Mouse (Mus musculus) limb, embryonic 15.5 days (tissue): ENCODE results near the gene Slc2a6. TPM values are rescaled to one million over a fixed set of nuclear protein-coding genes. Genes with fewer than 3 reads are reported as not detected.

ENCODE experiments used
- ATAC-seq: fragments of 200-750 bp; cut with Nextera tagmentation; 2 replicates; pipeline ENCODE4 v1.8.0; 2017; ENCODE audit warnings: low read depth, moderate TSS enrichment; ENCODE audit not compliant: insufficient number of reproducible peaks, low FRiP score, low TSS enrichment
- H3K27ac ChIP-seq: fragments of 300-500 bp; sonication (generic); 2 replicates; pipeline ENCODE4 v1.5.1; 2015; ENCODE audit warnings: moderate library complexity, mild to moderate bottlenecking, inconsistent platforms
- H3K27me3 ChIP-seq: fragments of 300-500 bp; sonication (generic); 2 replicates; pipeline ENCODE4 v1.6.1; 2015; ENCODE audit warnings: inconsistent platforms
- H3K36me3 ChIP-seq: fragments of 300-500 bp; sonication (generic); 2 replicates; pipeline ENCODE4 v1.6.1; 2015; ENCODE audit warnings: inconsistent platforms
- H3K4me1 ChIP-seq: fragments of 300-500 bp; sonication (generic); 2 replicates; pipeline ENCODE4 v1.6.1; 2015; ENCODE audit warnings: inconsistent platforms
- H3K4me2 ChIP-seq: fragments of 300-500 bp; sonication (generic); 2 replicates; pipeline ENCODE4 v1.6.1; 2015; ENCODE audit warnings: mild to moderate bottlenecking, inconsistent platforms
- H3K4me3 ChIP-seq: fragments of 300-500 bp; sonication (generic); 2 replicates; pipeline ENCODE4 v1.5.1; 2015; ENCODE audit warnings: mild to moderate bottlenecking, inconsistent platforms
- H3K9ac ChIP-seq: fragments of 300-500 bp; sonication (generic); 2 replicates; pipeline ENCODE4 v1.6.1; 2015; ENCODE audit warnings: inconsistent platforms
- H3K9me3 ChIP-seq: fragments of 300-500 bp; sonication (generic); 2 replicates; pipeline ENCODE4 v1.6.1; 2016; ENCODE audit warnings: inconsistent platforms
- WGBS: fragments of 180-500 bp; shearing (Covaris S2); methylation state at CpG from one replicate; pipeline ENCODE4 v1.1.7; 2015; 5-methylcytosine and 5-hydroxymethylcytosine counted together
- polyA plus RNA-seq: library from polyadenylated mRNA; unstranded; fragments of >200 nt; fragmentation: Nextera tagmentation; extraction: Ambion mirVana; gene quantifications from 2 replicates; pipeline ENCODE4 v1.2.1, GENCODE M21; 2015

Slc2a6 gene
- polyA plus RNA-seq, result 0.63 and 1.0 TPM in 2 replicates

DNA sequence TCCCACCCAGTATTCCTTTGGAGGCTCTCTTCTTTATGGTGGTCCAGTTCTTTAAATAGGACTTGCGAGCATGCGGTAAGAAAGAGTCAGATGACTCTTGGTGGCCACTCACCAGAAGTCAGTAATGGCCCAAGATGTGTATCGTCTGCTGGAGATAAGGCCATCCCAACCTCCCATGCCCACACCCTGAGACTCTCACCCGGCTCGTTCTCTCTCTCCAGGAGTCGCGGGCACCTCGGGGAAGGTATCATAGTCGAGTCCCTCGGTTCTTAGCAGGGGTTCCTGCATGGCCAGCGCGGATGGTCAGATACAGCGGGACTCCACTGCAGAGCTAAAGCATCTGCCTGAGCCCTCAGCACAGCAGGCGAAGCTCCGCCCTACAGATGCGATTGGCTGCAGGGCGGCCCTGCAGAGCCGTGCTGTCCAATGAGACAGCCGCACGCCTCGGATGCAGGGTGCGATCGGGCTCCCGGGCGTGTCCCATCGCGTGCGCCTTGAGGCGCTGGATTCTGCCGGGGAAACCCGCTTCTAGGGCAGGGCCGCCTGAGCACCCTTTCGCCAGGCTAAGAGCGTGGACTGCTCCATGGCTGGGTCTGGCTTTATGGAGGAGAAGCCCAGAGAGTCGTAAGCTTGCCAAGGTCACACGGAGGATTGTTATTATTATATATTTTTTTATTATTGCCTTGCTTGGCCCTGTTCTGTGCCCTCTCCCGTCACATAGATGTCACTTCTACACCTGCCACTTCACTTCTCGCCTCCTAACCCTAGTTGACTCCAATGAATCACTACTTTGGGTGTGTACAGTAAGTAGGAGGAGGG, at the start of gene Slc2a6:
Gene Slc2a6 (minus strand): TSS at position 381 of the 819 bp plus-strand sequence.
- WGBS, result 2% methylated on average over 38 of the region's 38 CpGs
- H3K27me3 ChIP-seq, result peaks cover 3% of the 10 kb centered on the region; the same call in 1 of the 2 replicates

DNA sequence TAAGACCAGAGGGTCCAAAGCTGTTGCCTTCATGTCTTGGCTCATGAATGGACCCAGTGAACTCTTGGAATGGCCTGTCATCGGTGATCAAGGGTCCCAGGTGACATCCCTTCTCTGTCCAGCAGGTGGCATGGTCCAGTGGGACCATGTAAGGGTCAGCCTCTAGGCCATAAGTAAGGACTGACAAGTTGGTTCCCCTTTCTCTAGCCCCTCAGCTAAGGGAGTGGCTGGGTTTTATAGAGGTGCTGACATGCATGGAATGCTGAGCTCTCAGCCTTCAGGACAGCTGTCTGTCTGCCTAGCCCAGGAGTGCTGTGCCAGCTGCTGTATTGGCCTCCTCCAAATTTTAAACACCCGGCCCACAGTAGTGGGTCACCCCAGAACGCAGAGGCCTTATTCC, 47.7 kb upstream of the Slc2a6 start:
- Histone ChIP-seq H3K27me3 (peaks cover 7% of the 10 kb centered on the region), H3K9me3 (no peaks in the 10 kb centered on the region), H3K36me3 (no peaks in the 10 kb centered on the region), H3K4me1 (peaks cover 87% of the 10 kb centered on the region), H3K4me3 (no peak overlapping the region), H3K9ac (no peak overlapping the region), H3K4me2 (no peak overlapping the region), H3K27ac (no peak overlapping the region)
- peak; percentile 61; the same call in 1 of the 2 replicates for ATAC-seq
- WGBS, result 43% methylated on average over 3 of the region's 3 CpGs

More for the DNA sequence above, at the start of gene Slc2a6:
- Histone ChIP-seq H3K27ac (no peak within 1 kb of the TSS), H3K4me2 (peak within 1 kb of the TSS; percentile 55), H3K9me3 (no peaks in the 10 kb centered on the region), H3K36me3 (no peaks in the 10 kb centered on the region), H3K9ac (no peak within 1 kb of the TSS), H3K4me3 (peak within 1 kb of the TSS; percentile 26), H3K4me1 (peaks cover 8% of the 10 kb centered on the region)
- ATAC-seq, result peak; percentile 85

DNA sequence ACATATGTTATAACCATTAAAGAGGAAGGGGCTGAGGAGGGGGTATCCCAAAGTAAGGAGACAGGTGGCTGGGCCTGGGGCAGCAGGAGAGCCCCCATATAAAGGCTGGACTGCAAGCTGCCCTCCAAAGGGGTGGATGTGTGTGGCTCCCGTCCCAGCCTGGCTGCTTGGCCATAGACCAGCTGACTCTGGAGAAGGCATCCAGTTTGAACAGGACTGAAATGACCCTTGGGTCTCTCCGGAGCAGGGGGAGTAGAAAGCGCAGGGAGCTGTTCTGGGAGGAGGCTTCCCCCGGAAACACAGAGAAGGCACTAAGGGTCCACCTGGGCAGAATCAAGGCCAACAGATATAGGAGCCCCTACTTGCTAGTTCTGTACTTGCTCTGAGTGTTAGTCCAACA, 47.0 kb upstream of the Slc2a6 start:
- H3K4me2 ChIP-seq, result no peak overlapping the region
- no peaks in the 10 kb centered on the region for H3K9me3 ChIP-seq
- H3K27me3 ChIP-seq, result peaks cover 7% of the 10 kb centered on the region
- H3K9ac ChIP-seq, result no peak overlapping the region
- WGBS, result 60% methylated on average over 4 of the region's 4 CpGs
- ATAC-seq, result no peak
- no peaks in the 10 kb centered on the region for H3K36me3 ChIP-seq
- no peak overlapping the region; the same call in 1 of the 2 replicates for H3K27ac ChIP-seq
- peaks cover 87% of the 10 kb centered on the region for H3K4me1 ChIP-seq
- no peak overlapping the region for H3K4me3 ChIP-seq

DNA sequence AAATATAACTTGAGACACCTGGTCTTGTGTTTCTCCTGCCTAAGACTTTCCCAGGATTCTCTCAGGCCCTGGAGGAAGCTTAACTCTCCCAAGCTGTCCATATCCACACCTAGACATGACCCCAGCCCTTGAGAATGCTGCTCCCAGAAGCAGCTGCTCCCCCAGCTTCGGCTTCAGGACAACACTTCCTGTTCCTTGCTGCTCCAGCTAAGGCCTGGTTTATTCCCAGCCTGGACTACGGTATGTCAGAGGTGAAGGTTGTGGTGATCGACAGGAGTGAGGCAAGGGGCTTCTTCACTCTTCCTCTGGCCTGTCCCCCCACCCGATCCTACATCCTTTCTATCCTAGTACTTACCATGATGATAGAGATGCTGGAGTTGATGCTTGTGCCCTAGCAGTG, 45.6 kb upstream of the Slc2a6 start:
- Histone ChIP-seq H3K36me3 (no peaks in the 10 kb centered on the region), H3K9me3 (no peaks in the 10 kb centered on the region), H3K27ac (peak overlapping the region; percentile 23), H3K4me3 (no peak overlapping the region), H3K4me1 (peaks cover 73% of the 10 kb centered on the region), H3K4me2 (no peak overlapping the region), H3K27me3 (peaks cover 7% of the 10 kb centered on the region), H3K9ac (no peak overlapping the region)
- no peak for ATAC-seq
- 53% methylated on average over 4 of the region's 4 CpGs for WGBS

DNA sequence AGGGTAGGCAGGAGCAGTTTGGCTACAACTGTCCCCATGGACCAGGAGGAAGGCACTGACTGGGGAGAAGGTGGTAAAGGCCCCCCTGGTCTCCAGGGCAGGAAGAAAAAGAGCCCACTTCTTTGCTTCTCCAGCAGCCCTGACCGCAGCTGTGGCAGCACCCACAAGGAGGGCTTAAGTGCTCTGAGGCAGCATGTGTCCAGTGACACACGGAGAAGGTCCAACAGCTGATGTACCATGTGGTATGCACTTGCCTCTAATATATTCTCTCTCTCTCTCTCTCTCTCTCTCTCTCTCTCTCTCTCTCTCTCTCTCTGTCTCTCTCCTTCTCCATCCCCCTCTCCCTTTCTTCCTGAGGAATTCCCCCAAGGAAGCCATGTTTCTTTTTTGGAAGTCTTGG, 44.2 kb upstream of the Slc2a6 start, which contains the start of gene Mymk:
Gene Mymk (minus strand): TSS at position 202 of the 400 bp plus-strand sequence.
- WGBS, result 73% methylated on average over 2 of the region's 2 CpGs
- H3K4me3 ChIP-seq, result peak within 1 kb of the TSS; percentile 12
- H3K9me3 ChIP-seq, result no peaks in the 10 kb centered on the region
- no peak within 1 kb of the TSS for H3K4me2 ChIP-seq
- no peak within 1 kb of the TSS for H3K9ac ChIP-seq
- H3K27ac ChIP-seq, result peak within 1 kb of the TSS; percentile 27
- no peaks in the 10 kb centered on the region for H3K36me3 ChIP-seq
- ATAC-seq, result no peak
- peaks cover 62% of the 10 kb centered on the region for H3K4me1 ChIP-seq
- H3K27me3 ChIP-seq, result 0 out of 2 replicates have a peak, but pooled peaks cover 1% of the 10 kb centered on the region

DNA sequence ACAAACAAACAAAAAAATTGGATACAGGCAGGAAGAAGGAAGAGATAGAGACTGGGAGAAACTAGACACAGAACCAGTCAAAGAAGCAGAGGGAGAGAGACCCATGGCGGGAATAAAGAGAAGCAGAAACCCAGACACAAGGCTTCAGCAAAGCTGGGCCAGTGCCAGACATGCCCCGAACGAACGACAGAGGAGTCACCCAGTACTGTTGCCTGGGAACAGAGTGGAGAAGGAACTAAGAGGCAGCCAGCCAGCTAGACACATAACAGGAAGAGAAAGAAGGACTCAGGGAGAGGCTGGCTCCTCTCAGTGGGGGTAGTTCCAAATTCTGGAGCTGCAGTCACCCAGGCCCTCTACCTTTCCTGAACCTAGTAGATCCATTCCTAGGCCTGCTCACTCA, 43.3 kb upstream of the Slc2a6 start:
- no peaks in the 10 kb centered on the region for H3K9me3 ChIP-seq
- no peak overlapping the region for H3K9ac ChIP-seq
- H3K4me1 ChIP-seq, result peaks cover 58% of the 10 kb centered on the region
- H3K36me3 ChIP-seq, result no peaks in the 10 kb centered on the region
- H3K4me2 ChIP-seq, result no peak overlapping the region
- peak overlapping the region; percentile 12 for H3K4me3 ChIP-seq
- no peak for ATAC-seq
- WGBS, result 13% methylated on average over 4 of the region's 4 CpGs
- H3K27me3 ChIP-seq, result no peaks in the 10 kb centered on the region
- 0 out of 2 replicates have a peak overlapping the region, but pooled peaks have one; percentile 27 for H3K27ac ChIP-seq

DNA sequence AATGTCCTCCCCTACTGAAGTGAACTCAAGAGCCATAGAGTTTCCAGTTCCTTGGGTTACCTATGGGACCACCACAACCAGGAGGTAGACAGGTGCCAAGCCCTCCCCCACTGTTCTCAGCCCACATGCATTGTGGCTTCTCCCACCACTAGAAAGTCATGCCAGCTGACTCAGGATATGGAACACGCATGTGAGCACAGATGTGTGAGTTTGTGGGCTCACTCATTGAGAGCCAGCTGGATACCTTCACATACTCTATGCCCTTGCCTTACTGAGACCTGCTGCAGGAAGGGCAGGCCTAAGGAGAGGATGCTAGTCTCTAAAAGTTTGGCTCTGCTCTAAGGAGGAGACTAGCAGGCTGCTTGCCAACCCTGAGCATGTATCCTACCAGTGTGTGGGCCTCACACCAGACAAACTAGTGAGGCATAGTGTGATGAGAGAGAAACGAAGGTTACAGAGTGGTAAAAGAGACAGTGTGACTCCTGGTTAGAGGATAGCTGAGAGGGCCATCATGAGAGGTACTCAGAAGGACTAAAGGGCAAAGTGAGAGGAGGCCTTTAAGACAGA, 42.5 kb upstream of the Slc2a6 start:
- Histone ChIP-seq H3K4me3 (no peak overlapping the region), H3K9me3 (no peaks in the 10 kb centered on the region), H3K27ac (no peak overlapping the region), H3K9ac (no peak overlapping the region), H3K4me1 (peaks cover 50% of the 10 kb centered on the region), H3K27me3 (no peaks in the 10 kb centered on the region), H3K4me2 (no peak overlapping the region), H3K36me3 (no peaks in the 10 kb centered on the region)
- no peak for ATAC-seq
- 69% methylated on average over 2 of the region's 2 CpGs for WGBS

DNA sequence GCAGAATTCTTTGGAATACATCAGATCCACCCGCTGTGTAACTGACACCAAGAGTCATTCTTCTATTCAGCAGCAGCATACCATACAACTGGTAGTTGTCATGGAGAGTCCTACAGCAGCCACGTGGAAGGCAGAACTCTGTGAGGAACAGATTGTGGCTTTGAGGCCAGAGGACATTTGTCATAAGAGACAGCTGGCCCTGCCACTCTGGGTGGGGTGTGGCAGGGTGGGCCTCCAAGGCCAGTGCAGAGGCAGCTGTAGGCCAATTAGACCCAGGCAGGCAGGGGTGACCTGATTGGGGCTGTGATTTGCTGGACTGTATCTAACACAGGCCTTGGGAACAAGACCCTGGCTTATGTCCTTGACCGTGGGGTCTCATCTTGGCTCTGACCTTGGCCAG, 41.8 kb upstream of the Slc2a6 start:
- no peaks in the 10 kb centered on the region for H3K9me3 ChIP-seq
- ATAC-seq, result 0 out of 2 replicates have a peak, but pooled peaks have one; percentile 36
- 48% methylated on average over 3 of the region's 3 CpGs for WGBS

DNA sequence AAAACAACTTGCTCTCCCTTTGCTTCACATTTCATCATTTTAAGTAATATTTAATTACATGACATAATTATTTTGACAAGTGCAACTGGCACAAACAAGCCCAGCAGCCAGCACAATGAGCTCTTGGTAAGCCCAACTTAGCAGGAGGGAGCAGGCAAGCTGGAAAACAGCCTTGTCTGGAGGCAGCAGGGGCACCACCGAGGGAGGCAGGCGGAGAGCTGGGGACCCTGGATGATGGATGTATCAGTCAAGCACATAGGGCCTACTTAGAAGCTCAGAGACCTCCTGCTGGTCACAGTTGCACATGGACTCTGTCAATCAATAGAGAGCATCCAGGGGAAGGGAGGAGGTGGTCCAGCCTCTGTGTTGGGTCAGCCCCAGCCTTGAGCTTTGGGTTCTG, 40.2 kb upstream of the Slc2a6 start:
- no peak for ATAC-seq
- Histone ChIP-seq H3K9me3 (no peaks in the 10 kb centered on the region), H3K27ac (no peak overlapping the region), H3K27me3 (no peaks in the 10 kb centered on the region), H3K36me3 (no peaks in the 10 kb centered on the region), H3K4me1 (peaks cover 26% of the 10 kb centered on the region), H3K4me3 (no peak overlapping the region), H3K4me2 (no peak overlapping the region), H3K9ac (no peak overlapping the region)
- 55% methylated on average over 2 of the region's 2 CpGs for WGBS

More for the DNA sequence above, 41.8 kb upstream of the Slc2a6 start:
- Histone ChIP-seq H3K9ac (no peak overlapping the region), H3K36me3 (no peaks in the 10 kb centered on the region), H3K4me2 (no peak overlapping the region), H3K4me1 (peaks cover 43% of the 10 kb centered on the region), H3K27ac (no peak overlapping the region), H3K27me3 (no peaks in the 10 kb centered on the region), H3K4me3 (no peak overlapping the region)

DNA sequence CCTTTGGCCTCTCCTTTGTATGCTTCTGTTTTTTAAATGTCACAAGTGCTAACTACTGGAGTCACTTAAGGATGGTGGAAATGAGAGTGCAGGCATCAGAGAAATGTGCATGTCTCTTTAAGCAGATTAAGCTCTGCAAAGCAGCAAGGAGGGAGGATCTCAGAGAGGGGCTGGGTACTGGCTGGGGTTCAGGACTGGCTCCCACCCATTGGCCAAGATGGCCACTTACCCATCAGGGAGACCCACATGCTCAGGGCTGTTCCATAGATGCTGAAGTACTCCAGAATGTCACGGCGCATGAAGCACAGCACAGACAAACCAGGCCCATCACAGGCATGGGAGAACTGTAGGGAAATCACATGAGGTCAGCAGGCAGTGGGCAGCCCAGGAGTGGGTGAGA, 39.3 kb upstream of the Slc2a6 start:
- no peak overlapping the region for H3K27ac ChIP-seq

DNA sequence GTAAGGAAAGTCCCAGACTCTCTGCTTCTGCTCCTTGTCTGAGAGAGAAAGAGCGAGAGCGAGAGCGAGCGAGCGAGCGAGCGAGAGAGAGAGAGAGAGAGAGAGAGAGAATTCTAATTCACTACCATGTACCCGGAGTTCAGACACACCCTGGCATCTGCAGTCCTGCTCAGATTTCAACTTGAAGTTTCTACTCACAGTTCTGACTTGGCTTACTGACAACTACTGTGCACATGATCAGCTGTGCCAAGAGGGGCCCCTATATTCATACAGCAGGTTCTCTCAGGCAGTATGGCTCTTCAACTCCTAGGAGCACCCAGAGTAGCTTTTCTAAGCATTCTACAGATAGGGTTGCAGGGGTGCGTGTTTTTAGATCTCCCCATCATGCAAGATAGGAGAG, 31.4 kb upstream of the Slc2a6 start:
- Histone ChIP-seq H3K9me3 (no peaks in the 10 kb centered on the region), H3K27ac (peak overlapping the region; percentile 50), H3K4me1 (peaks cover 22% of the 10 kb centered on the region), H3K36me3 (no peaks in the 10 kb centered on the region), H3K9ac (no peak overlapping the region), H3K4me3 (no peak overlapping the region), H3K4me2 (peak overlapping the region; percentile 33), H3K27me3 (no peaks in the 10 kb centered on the region)
- WGBS, result 61% methylated on average over 9 of the region's 9 CpGs
- ATAC-seq, result no peak; the same call in 1 of the 2 replicates

More for the DNA sequence above, 39.3 kb upstream of the Slc2a6 start:
- Histone ChIP-seq H3K4me3 (no peak overlapping the region), H3K4me2 (no peak overlapping the region), H3K9me3 (no peaks in the 10 kb centered on the region), H3K4me1 (peaks cover 18% of the 10 kb centered on the region), H3K27me3 (no peaks in the 10 kb centered on the region), H3K36me3 (no peaks in the 10 kb centered on the region), H3K9ac (no peak overlapping the region)
- 80% methylated on average over 2 of the region's 2 CpGs for WGBS
- no peak for ATAC-seq

DNA sequence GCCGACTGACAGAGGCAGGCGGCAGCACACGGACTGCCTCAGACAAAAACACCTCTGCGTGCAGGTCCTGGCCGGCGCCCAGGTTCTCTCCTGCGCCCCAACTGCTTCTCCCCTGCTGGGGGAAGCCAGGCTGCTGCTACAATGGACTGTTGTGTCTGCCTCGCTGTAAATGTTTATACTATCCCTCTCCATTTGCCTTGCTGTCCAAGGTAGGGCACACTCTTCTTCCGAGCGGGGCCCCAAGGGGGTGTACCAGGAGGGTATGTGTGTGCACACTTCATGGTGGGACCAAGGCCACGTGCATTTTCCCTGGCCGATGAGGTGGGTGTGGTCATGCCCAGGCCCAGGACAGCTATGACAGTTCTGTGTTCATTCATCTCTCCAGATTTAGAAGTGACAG, 31.0 kb upstream of the Slc2a6 start:
- Histone ChIP-seq H3K4me2 (peak overlapping the region; percentile 33), H3K27ac (peak overlapping the region; percentile 50), H3K9me3 (no peaks in the 10 kb centered on the region), H3K4me1 (peaks cover 22% of the 10 kb centered on the region), H3K36me3 (no peaks in the 10 kb centered on the region), H3K9ac (no peak overlapping the region), H3K4me3 (no peak overlapping the region), H3K27me3 (no peaks in the 10 kb centered on the region)
- ATAC-seq, result no peak; the same call in 1 of the 2 replicates
- WGBS, result 6% methylated on average over 12 of the region's 12 CpGs
